Mouse (Mus musculus) kidney, postnatal 36 days (tissue): ENCODE results near the gene Prcc.
A peak's percentile ranks its signal among the peaks of the same experiment; 100 is the strongest.

ENCODE experiments used
- DNase-seq, 2 experiments: peaks; one replicate each; pipeline ENCODE4 v3.0.0; 2021 to 2022; ENCODE audit warnings: mixed read lengths in 2 of 2

Gene Prcc

GRCm38 (mm10) chr3:87885281-87886003, at the start of gene Prcc:
Prcc (minus strand) TSS chr3:87885608.
- DNase-seq = peak; percentile 91 to 99

DNA sequence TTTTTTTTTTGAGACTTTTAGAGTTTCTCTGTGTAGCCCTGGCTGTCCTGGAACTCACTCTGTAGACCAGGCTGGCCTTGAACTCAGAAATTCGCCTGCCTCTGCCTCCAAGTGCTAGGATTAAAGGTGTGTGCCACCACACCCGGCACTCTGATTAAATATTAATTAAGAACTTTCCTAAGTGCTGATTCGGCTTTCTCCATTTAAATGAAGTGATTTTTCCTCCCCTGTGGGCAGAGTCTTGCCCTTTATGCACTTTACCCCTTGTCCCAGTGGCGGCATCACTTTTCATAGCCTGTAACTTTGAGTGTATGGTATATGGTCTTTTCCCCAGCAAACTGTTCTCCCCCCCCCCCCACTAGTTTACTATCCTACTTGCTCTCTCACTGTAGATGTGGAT, 49.8 kb upstream of the Prcc start:
- DNase-seq = peak; percentile 48 to 63

DNA sequence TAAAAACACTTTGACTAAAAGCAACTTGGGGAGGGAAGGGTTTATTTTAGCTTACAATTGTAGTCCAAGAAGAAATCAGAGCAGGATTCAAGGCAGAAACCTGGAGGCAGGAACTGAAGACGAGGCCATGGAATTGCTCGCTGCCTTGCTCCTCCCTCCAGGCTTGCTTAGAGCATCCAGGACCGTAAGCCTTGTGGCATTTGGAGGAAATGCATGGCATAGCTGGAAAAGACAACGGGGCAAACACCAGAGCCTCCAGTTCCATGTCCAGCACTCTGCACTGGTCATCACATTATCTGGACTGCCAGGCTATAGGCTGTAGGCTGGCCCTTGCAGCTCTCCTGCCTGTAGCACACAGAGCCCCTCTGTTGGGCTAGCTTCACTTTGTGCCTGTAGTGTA, 49.1 kb upstream of the Prcc start:
- no peak for DNase-seq

DNA sequence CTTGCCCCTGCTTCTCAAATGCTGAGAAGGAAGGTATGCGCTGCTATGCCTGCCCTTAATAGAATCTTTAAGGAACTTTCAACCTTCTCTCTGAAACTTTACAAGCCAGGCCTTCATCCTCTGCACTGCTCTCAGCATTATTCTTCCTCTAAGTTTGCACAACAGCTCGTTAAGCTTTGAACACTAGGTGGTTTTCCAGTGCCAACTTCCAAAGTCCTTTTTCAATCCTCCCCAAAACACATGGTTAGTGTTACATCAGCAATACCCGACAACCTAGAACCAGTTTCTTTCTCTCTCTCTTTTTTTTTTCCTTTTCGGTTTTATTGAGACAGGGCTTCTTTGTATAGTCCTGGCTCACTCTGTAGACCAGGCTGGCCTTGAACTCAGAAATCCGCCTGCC, 48.6 kb upstream of the Prcc start:
- DNase-seq = peak in 1 of 2 experiments; percentile 72

GRCm38 (mm10) chr3:87930078-87930795, 44.8 kb upstream of the Prcc start, which contains the start of the genes Isg20l2 and Rrnad1:
Isg20l2 (plus strand) TSS chr3:87930314.
Rrnad1 (minus strand) TSS chr3:87930717.
- DNase-seq = peak; percentile 98

DNA sequence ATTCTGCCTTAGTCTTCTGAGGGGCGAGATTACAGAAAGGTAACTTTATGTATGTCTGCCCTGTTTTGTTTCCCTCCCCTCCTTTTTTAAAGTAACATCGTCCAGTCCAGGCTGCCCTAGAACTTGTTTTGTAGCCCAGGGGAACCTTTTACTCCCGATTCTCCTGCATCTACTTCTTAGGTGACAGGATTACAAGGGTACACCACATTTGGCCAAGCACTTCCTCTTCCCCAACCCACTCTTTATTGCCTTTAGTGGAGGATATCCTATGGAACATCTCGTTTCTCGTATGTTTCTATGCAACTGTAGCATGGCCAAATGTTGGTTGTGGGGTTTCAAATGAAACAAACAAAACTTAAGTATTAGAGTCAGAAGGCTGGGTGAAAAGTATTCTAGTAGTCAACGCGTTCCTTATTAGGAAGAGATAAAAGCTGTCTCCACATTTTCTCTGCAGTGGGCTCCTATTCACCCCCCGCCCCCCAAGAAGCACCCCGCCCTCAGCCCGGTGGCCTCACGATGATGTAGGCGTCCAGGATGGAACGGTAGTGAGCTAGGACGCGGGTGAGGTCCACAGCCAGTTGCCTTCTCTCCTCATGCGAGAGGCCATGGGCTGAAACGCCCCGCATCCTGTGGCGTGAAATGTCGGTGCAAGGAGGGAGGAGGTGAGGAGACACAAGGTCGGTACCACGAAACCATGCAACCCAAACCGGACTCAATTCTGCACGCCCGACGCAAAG, 44.1 kb upstream of the Prcc start:
- DNase-seq = no peak

DNA sequence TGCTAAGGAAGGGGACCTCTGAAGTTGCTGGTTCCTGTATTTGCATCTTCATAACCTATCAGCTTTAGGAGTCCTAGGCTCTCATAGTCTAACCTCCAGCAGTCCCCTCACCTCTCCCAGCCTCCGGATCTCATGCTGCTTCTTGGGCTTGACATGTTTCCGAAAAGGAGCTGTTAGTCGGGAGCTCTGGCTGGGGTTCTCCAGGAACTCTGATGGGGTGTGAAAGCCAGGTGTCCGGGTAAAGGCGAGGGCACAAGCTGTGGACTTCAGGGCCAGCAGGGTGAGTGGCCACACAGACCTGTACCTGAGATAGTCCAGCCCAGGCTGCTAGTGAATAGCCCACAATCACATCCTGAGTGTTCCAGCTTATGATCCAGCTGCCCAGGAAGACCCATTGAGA, 42.0 kb upstream of the Prcc start:
- no peak for DNase-seq

DNA sequence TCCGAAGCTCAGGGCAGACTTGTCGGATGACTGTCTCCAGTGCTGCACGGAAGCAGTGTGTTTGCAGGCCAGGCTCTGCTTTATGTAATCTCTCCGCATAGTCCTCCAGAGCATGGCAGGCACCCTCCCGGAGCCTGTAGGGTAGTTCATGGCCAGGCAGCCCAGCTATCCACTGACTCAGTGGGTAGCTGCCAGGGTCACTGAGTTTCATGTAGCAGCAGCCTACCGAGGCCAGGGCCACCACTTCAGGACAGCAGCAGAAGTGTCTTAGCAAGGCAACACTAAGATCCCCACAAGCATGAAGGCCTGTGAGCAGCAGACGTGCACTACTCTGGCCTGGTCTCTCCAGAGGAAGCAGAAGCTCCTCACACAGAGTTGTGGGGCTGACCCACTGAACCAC, 39.6 kb upstream of the Prcc start:
- no peak for DNase-seq

GRCm38 (mm10) chr3:87920270-87920943, 35.0 kb upstream of the Prcc start:
- DNase-seq = no peak

GRCm38 (mm10) chr3:87919336-87920108, 34.1 kb upstream of the Prcc start, which contains the start of gene Mrpl24:
Mrpl24 (plus strand) TSS chr3:87919506.
- DNase-seq = peak; percentile 83 to 95

DNA sequence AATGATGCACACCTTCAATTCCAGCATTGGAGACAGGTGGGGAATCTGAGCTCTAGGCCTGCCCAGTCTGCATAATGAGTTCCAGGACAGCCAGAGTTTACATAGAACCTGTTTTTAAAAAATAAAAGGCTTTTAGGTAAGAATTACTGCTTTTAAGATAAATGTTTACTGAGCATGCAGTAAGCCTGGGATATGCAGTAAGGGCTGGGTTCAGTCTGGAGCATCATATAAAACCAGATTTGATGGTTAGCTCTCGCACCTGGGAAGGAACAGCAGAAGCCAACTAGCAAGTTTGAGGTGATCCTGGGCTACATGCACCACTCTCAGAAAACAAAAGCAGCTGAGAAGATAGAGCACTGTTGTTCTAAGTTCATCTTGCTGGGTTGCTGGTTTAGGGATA, 33.1 kb upstream of the Prcc start:
- no peak for DNase-seq

DNA sequence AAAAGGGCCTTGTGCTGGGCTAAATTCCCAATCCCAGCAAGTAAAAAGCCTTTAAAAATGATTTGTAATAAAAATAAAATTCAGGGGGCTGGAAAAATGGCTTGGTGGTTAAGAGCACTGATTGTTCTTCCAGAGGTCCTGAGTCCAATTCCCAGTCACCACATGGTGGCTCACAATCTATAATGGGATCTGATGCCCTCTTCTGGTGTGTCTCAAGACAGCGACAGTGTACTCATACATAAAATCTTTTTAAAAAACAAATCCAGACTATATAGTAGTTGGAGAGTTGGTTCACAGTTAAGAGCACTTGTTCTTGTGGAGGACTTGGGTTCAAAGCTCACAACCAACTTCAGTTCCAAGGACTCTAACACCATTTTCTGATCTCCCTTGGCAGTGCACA, 31.6 kb upstream of the Prcc start:
- DNase-seq = no peak

DNA sequence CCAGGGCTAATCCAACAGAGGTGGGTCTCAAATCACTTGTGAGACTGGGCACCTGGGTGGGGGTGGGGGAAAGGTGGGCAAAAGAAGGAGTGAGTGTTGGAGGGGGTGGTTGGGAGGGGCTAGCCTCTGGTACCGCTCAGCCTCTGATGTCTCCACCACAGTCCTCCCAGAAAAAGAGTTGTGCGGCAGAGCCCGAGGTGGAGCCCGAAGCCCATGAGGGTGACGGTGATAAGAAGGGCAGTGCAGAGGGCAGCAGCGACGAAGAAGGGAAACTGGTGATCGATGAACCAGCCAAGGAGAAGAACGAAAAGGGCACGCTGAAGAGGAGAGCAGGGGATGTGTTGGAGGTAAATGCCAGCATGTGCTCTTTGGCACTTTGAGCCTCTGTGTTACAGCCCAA, 28.5 kb upstream of the Prcc start:
- DNase-seq = no peak

DNA sequence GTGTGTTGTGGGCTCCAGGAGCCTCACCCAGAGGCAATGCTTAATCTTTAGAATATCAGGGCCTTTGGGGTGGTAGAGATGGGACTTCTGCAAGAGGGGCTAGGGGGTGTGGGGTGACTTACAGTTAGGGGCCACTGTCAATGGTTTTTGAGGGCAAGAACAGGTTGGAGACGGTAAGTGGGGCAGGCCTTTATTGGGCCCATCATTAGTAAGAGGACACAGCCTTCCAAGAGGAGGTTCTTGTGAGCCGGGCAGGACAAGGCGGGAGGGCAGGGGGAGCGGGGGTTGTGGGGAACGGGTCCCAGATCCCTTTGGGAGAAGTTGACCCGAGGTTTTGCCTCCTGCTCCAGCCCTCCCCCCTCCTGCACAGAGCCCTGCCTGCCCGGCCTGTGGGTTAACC, 28.1 kb upstream of the Prcc start:
- no peak for DNase-seq

GRCm38 (mm10) chr3:87910573-87911141, 25.2 kb upstream of the Prcc start:
- DNase-seq = peak; percentile 94 to 95

DNA sequence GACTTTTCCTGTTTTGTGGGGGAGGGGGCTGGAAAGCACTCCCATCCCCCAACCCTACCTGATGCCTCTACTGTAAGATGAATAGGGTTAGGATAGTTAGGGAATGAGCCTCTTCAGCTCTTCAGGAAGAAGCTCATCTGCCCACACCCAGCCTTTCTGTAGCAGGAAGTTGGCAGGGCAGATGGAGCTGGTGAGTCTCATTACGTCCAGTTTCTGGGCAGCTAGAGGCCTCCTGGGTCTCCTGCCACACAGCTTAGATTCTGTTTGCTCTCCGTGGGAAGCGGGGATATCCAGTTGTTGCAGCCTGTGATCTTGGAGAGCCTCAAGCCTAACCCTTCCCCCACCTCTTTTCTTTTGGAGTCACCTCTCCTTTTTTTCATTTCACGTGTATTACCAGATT, 24.5 kb upstream of the Prcc start:
- no peak for DNase-seq

GRCm38 (mm10) chr3:87909381-87909780, 24.0 kb upstream of the Prcc start:
- no peak for DNase-seq

GRCm38 (mm10) chr3:87907906-87908305, 22.5 kb upstream of the Prcc start:
- peak; percentile 53 to 64 for DNase-seq

DNA sequence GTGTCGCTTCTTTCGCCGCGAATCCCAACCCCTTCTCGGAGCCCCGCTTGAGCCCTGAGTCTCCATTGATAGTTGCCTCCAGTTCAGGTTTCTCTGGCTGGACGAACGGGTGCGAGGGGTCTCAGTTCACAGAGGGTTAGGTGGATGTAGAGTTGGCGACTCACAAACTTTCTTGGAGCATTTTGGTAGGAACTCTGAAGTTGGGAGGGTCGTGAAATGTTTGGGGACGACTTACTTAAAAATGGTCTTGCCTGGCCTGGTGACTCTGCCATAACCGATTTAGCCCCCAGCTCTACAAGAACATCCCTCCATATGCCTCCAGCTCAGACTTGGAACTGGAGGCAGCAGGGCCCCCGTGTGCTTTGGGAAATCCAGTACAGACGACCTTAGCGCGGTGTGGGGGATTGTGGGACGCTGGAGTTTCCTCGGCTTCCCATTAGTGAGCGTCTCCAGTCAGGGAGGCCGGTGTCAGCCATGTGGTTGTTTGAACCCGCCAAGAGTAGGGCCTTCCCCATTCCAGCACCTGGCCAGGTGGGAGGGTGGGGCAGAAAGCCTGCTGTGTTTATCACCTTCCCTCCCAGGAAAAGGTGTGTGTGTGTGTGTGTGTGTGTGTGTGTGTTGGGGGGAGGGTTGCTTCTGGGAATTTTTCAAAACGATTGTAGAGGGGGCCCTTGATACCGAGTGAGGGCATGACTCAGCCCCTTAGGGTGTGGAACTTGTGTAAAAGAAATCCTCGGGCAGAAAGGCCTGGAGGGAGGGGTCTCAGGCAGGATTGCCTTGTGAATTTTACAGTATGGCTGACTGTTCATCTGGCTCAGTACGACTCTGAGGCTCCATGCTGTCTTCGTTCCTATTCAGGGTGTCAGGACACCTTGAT, 21.8 kb upstream of the Prcc start:
- DNase-seq = peak; percentile 45 to 64

DNA sequence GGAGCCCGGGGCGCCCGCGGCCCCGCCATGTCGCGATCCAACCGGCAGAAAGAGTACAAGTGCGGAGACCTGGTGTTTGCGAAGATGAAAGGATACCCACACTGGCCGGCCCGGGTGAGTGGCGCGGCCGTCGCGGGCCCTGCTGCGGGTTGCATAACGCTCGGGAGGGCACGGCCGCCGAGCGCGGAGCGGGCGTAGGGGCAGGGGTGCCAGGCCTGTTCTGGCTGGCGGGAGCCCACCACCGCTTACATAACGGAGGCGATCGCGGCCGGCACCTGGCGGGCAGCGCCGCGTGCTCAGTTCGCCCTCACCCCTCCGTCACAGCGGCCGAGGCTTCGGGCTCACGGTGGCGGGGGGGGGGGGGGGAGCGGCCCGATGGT, 21.2 kb upstream of the Prcc start:
- peak; percentile 71 to 76 for DNase-seq
